Mouse (Mus musculus): ENCODE results near the gene Qprt. TPM values are rescaled to one million over a fixed set of nuclear protein-coding genes. Genes with fewer than 3 reads are reported as not detected.

The Qprt gene
- polyA plus RNA-seq (2012; ENCODE audit: insufficient read depth, insufficient read length, low replicate concordance, missing spikeins): not detected in 2 replicates

DNA sequence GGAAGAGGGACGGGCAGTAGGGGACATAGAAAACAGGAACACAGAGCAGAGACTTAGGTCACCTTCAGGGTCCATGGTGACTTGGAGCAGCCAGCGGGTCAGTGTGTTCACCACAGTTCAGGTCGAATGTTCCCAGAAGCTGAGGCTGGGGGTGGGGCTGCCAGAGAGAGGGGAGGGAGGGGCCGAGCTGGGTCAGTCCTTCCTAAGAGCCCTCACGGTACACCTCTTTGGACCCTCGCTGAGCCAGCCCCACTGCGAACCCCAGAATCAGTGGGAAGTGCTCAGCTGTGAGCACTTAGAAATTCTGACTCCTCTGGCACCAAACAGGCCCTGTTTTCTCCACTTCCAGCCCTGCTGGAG is at the start of gene Qprt:
Gene Qprt, minus strand, starts transcription at position 316 of the 360 bp plus-strand sequence.
- TF ChIP-seq POLR2A (IDR thresholded peaks at IDR 0.05; ENCODE audit: insufficient read depth, low read depth, low read length) (no peak), CTCF (IDR thresholded peaks at IDR 0.05; ENCODE audit: insufficient read depth, low read depth, low read length) (no peak)
- H3K4me1 ChIP-seq (ENCODE audit: control insufficient read depth, insufficient read depth, low read length): peaks cover 7% of the 10 kb centered on the region
- 31% methylated on average over 7 of the region's 7 CpGs for WGBS

DNA sequence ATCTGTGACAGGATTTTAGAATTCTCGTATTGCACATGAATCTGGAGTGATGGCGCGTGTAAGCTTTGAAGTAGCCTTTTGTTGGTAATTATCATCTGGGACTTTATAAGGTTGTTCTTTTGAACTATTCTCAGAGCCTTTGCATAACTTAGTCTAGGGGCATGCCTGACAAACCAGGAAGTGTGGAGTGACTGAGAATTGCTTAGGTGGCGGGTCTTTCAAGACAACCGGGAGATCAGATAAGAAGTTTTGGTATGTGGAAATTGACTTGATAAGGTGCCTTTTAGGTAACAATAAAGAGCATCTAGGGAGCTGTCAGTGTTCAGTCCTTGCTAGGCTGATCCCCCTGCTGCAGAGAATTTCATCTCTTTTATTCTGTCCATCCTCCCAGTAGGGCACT is 44.5 kb upstream of the Qprt start:
- Histone ChIP-seq H3K27ac (ENCODE audit: insufficient read depth, low read depth, low read length) (no peak overlapping the region), H3K4me3 (ENCODE audit: insufficient read depth, low read depth, low read length) (no peak overlapping the region), H3K4me1 (ENCODE audit: control insufficient read depth, insufficient read depth, low read length) (no peaks in the 10 kb centered on the region)
- TF ChIP-seq CTCF (IDR thresholded peaks at IDR 0.05; ENCODE audit: insufficient read depth, low read depth, low read length) (no peak), POLR2A (IDR thresholded peaks at IDR 0.05; ENCODE audit: insufficient read depth, low read depth, low read length) (no peak)
- 91% methylated on average over 5 of the region's 5 CpGs for WGBS

More for the DNA sequence above, at the start of gene Qprt:
- no peak within 1 kb of the TSS for H3K27ac ChIP-seq (ENCODE audit: insufficient read depth, low read depth, low read length)
- H3K4me3 ChIP-seq (ENCODE audit: insufficient read depth, low read depth, low read length): no peak within 1 kb of the TSS

DNA sequence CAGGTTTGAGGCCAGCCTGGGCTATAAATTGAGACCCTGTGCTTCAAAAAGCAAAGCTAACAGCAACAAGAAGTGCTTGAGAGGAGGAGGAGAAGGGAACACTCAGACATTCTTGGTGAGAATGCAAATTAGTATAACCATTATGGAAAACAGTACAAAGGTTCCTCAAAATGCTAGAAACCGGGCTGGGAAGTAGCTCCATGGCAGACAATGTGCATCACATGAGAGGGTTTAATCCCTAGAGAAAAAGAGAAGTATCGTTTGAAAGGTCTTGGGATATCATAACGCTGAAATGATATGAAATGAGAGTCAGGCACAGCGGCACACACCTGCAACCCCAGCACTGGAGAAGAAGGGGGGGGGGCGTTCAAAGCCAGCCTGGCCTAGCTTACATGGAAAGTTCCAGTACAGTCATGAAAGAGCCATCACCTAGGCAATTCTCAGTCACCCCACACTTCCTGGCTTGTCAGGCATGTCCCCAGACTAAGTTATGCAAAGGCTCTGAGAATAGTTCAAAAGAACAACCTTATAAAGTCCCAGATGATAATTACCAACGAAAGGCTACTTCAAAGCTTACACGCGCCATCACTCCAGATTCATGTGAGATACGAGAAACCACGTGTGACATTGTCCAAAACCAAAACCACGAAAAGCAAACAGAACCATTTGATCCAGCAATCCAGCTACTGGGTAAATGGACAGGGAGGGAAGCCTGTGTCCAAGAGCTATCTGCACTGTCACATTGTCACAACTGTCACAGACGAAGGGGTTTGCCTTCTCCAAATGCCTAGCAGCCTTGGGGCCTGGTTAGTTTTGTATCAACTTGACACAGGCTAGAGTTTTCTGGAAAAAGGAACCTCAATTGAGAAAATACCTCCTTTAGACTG is 43.8 kb upstream of the Qprt start:
- Histone ChIP-seq H3K4me3 (ENCODE audit: insufficient read depth, low read depth, low read length) (no peak overlapping the region), H3K4me1 (ENCODE audit: control insufficient read depth, insufficient read depth, low read length) (no peaks in the 10 kb centered on the region), H3K27ac (ENCODE audit: insufficient read depth, low read depth, low read length) (no peak overlapping the region)
- no peak for TF ChIP-seq POLR2A (IDR thresholded peaks at IDR 0.05; ENCODE audit: insufficient read depth, low read depth, low read length)
- no peak for TF ChIP-seq CTCF (IDR thresholded peaks at IDR 0.05; ENCODE audit: insufficient read depth, low read depth, low read length)
- 86% methylated on average over 12 of the region's 12 CpGs for WGBS

DNA sequence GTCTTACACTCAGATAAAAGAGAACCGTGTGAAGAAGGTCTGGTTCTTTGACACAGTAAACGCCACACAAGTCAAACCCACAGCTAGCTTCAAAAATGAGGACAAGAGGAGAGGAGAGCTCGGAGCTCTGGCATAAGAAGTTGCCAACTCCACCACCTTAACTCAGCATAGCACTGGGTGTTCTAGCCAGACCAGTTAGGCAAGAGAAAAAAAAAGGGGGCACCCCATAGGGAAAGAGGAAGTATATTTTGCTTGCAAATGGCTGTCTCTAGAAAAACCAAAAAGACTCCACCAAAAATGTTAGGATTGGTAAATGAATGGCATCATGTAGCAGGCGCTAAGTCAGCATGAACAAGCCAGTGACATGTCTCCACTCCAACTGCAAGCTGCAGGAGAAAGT is 42.0 kb upstream of the Qprt start:
- Histone ChIP-seq H3K4me1 (ENCODE audit: control insufficient read depth, insufficient read depth, low read length) (no peaks in the 10 kb centered on the region), H3K4me3 (ENCODE audit: insufficient read depth, low read depth, low read length) (no peak overlapping the region), H3K27ac (ENCODE audit: insufficient read depth, low read depth, low read length) (no peak overlapping the region)
- WGBS: 85% methylated on average over 4 of the region's 4 CpGs
- TF ChIP-seq CTCF (IDR thresholded peaks at IDR 0.05; ENCODE audit: insufficient read depth, low read depth, low read length) (no peak), POLR2A (IDR thresholded peaks at IDR 0.05; ENCODE audit: insufficient read depth, low read depth, low read length) (no peak)

DNA sequence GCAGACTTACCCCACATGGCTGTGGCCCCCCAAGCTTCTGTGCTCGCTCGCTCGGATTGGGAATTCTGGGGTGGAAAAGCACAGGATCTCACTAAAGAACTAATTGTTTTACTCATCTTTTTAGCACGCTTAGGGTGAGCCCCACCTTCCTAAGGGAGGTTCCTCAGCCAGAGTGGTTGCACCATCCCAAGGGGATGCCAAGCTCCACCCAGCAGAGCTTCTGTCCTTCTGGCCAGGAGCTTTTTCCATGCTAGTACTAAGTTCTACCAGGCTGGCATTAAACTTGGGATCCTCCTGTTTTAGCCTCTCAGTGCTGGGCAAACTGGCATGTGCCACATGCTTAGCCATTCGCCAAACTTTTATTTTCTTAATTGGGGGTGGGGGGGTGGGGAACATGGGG is 40.5 kb upstream of the Qprt start:
- TF ChIP-seq POLR2A (IDR thresholded peaks at IDR 0.05; ENCODE audit: insufficient read depth, low read depth, low read length): no peak
- TF ChIP-seq CTCF (IDR thresholded peaks at IDR 0.05; ENCODE audit: insufficient read depth, low read depth, low read length): no peak
- Histone ChIP-seq H3K4me3 (ENCODE audit: insufficient read depth, low read depth, low read length) (no peak overlapping the region), H3K4me1 (ENCODE audit: control insufficient read depth, insufficient read depth, low read length) (no peaks in the 10 kb centered on the region), H3K27ac (ENCODE audit: insufficient read depth, low read depth, low read length) (no peak overlapping the region)
- 81% methylated on average over 5 of the region's 5 CpGs for WGBS

DNA sequence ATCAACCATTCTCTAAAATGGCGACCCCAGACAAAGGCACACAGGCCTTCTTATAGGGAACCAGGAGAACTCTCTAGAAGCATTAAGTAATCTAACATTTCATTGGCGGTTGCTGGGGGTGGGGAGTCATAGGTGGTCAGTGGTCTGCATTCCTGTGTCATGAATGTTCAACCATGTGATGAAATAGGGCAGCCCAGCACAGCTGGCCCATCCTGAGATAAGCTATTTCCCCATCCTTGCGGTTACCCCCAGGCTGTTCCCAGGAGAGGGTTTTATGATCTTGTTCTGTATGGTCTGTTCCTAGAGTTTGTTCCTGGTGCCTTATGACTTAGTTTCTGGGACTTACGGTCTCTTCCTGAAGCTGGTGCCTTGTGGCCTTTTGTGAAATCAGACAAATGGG is 35.5 kb upstream of the Qprt start:
- TF ChIP-seq POLR2A (IDR thresholded peaks at IDR 0.05; ENCODE audit: insufficient read depth, low read depth, low read length): no peak
- no peak for TF ChIP-seq CTCF (IDR thresholded peaks at IDR 0.05; ENCODE audit: insufficient read depth, low read depth, low read length)
- no peaks in the 10 kb centered on the region for H3K4me1 ChIP-seq (ENCODE audit: control insufficient read depth, insufficient read depth, low read length)
- H3K27ac ChIP-seq (ENCODE audit: insufficient read depth, low read depth, low read length): no peak overlapping the region
- 92% methylated on average over 4 of the region's 4 CpGs for WGBS
- no peak overlapping the region for H3K4me3 ChIP-seq (ENCODE audit: insufficient read depth, low read depth, low read length)

DNA sequence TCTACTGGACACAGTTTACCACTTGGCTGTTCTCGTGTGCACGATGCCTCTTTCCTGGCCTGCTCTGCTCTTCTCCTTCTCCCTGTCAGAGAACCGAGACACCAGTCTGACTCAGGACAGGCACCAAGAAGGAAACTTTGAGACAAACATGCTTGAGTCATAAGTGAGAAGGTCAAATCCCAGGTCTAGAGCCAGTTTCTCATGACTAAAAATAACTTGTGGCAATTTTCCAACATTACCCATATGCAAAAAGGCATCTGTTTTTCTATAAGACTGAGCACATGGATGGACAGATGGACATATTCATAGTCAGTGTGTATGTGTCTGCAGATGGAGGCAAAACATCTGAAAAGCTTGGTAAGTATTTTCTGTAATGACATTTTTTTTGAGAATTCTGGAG is 31.5 kb upstream of the Qprt start:
- no peaks in the 10 kb centered on the region for H3K4me1 ChIP-seq (ENCODE audit: control insufficient read depth, insufficient read depth, low read length)
- TF ChIP-seq POLR2A (IDR thresholded peaks at IDR 0.05; ENCODE audit: insufficient read depth, low read depth, low read length): no peak
- no peak overlapping the region for H3K4me3 ChIP-seq (ENCODE audit: insufficient read depth, low read depth, low read length)
- 88% methylated on average over 3 of the region's 3 CpGs for WGBS
- H3K27ac ChIP-seq (ENCODE audit: insufficient read depth, low read depth, low read length): no peak overlapping the region

DNA sequence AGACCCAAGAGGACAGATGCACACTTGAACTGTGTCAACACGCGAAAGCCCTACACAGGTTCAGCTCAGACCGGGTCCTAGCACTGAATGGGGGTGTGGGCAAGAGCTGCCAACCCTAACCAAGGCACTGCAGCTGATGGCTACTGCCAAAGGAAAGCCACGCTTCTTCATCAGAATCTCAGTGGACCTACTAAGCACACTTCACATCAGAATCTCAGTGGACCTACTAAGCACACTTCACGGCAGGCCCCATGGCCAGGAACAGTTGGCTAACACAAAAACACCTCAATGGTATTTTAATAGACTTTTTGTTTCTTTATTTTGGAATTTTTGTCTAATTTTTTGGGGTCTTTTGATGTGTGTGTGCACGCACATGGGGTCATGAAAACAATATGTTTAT is 30.4 kb upstream of the Qprt start:
- 90% methylated on average over 6 of the region's 6 CpGs for WGBS
- no peak for TF ChIP-seq POLR2A (IDR thresholded peaks at IDR 0.05; ENCODE audit: insufficient read depth, low read depth, low read length)
- no peak for TF ChIP-seq CTCF (IDR thresholded peaks at IDR 0.05; ENCODE audit: insufficient read depth, low read depth, low read length)
- Histone ChIP-seq H3K4me3 (ENCODE audit: insufficient read depth, low read depth, low read length) (no peak overlapping the region), H3K27ac (ENCODE audit: insufficient read depth, low read depth, low read length) (no peak overlapping the region), H3K4me1 (ENCODE audit: control insufficient read depth, insufficient read depth, low read length) (no peaks in the 10 kb centered on the region)

DNA sequence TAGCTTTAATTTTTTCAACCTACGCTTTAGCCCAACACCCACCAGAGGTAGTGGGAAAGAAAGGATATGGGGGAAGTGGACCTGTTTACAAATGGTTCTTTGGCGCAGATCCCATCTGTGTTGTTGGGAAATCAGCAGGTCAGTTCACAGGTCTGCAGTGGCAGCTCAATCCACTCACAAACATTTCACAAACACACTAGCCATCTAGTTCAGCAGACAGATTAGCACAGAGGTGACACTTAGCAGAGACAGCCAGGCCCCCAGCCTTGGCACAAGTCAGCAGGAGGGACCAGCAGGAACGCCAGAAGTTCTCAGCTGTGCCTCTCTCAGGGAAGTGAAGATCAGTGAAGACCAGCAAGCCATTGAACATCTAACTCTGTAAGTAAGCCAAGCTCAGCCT is 25.9 kb upstream of the Qprt start:
- H3K4me3 ChIP-seq (ENCODE audit: insufficient read depth, low read depth, low read length): no peak overlapping the region
- TF ChIP-seq CTCF (IDR thresholded peaks at IDR 0.05; ENCODE audit: insufficient read depth, low read depth, low read length) (no peak), POLR2A (IDR thresholded peaks at IDR 0.05; ENCODE audit: insufficient read depth, low read depth, low read length) (no peak)
- WGBS: 70% methylated on average over 3 of the region's 3 CpGs
- H3K4me1 ChIP-seq (ENCODE audit: control insufficient read depth, insufficient read depth, low read length): no peaks in the 10 kb centered on the region
- no peak overlapping the region for H3K27ac ChIP-seq (ENCODE audit: insufficient read depth, low read depth, low read length)

Data from olfactory bulb, adult 2 months (tissue).